Mouse (Mus musculus) layer of hippocampus, postnatal 14 days (tissue): ENCODE results near the gene Srebf2. TPM values are rescaled to one million over a fixed set of nuclear protein-coding genes. Genes with fewer than 3 reads are reported as not detected.

Experiments used
- microRNA-seq, 2 experiments: library from miRNA; unstranded; fragments of <30 nt; microRNA quantifications; one replicate each; pipeline ENCODE4 v1.2.0; 2021
- total RNA-seq, 2 experiments: library from RNA; stranded (reverse); gene quantifications; 2 replicates each; pipeline ENCODE4 v1.2.3; 2021

Gene Srebf2
- total RNA-seq, 2 experiments from 2014 or later = 187 to 189 TPM

Small RNAs within 50 kb of the gene (microRNA-seq; reads per million reads assigned to microRNA genes)
- gene Mir33 = 28.9 to 34.6 reads per million in 2 experiments

Other genes with a start within 250 kb of the Srebf2 start
- gene Polr3h, start 220.9 kb upstream of the Srebf2 start, total RNA-seq = 10 to 100 TPM; 52.8 to 54.7 TPM
- gene Csdc2, start 210.4 kb upstream of the Srebf2 start, total RNA-seq = 100 to 1,000 TPM; 131 to 136 TPM
- gene Pmm1, start 186.3 kb upstream of the Srebf2 start, total RNA-seq = 100 to 1,000 TPM; 188 to 201 TPM
- gene 1700029P11Rik, start 166.6 kb upstream of the Srebf2 start, total RNA-seq = not detected
- gene Xrcc6, start 159.3 kb upstream of the Srebf2 start, total RNA-seq = 10 to 100 TPM; 29.1 to 30.2 TPM
- gene Desi1, start 113.3 kb upstream of the Srebf2 start, total RNA-seq = 100 to 1,000 TPM; 115 to 119 TPM
- 10 to 100 TPM; 93.0 to 98.4 TPM for gene Snu13, start 99.6 kb upstream of the Srebf2 start, total RNA-seq
- gene 4930407I10Rik, start 88.0 kb upstream of the Srebf2 start, total RNA-seq = not detected
- under 1 TPM; 0.18 to 0.31 TPM for gene Mei1, start 77.2 kb upstream of the Srebf2 start, total RNA-seq
- 10 to 100 TPM; 12.7 to 16.2 TPM for gene Ccdc134, start 19.3 kb upstream of the Srebf2 start, total RNA-seq
- 1 to 10 TPM; 2.5 to 3.1 TPM for gene Shisa8, start 65.6 kb downstream of the Srebf2 start, total RNA-seq
- under 1 TPM; 0.36 to 0.41 TPM for gene Tnfrsf13c, start 77.2 kb downstream of the Srebf2 start, total RNA-seq
- 1 to 10 TPM; 5.1 to 5.3 TPM for gene Cenpm, start 97.6 kb downstream of the Srebf2 start, total RNA-seq
- gene 1500009C09Rik, start 105.2 kb downstream of the Srebf2 start, total RNA-seq = 10 to 100 TPM; 89.4 to 94.8 TPM
- gene Sept3, start 127.7 kb downstream of the Srebf2 start, total RNA-seq = 100 to 1,000 TPM; 583 to 613 TPM
- gene Wbp2nl, start 151.8 kb downstream of the Srebf2 start, total RNA-seq = not detected
- 10 to 100 TPM; 38.2 to 39.3 TPM for gene Naga, start 191.7 kb downstream of the Srebf2 start, total RNA-seq
- gene Pheta2, start 191.8 kb downstream of the Srebf2 start, total RNA-seq = under 1 TPM; 0.39 to 0.45 TPM
- 100 to 1,000 TPM; 147 to 152 TPM for gene Smdt1, start 191.8 kb downstream of the Srebf2 start, total RNA-seq
- gene Ndufa6, start 207.1 kb downstream of the Srebf2 start, total RNA-seq = 100 to 1,000 TPM; 203 to 221 TPM
- gene Cyp2d22, start 233.1 kb downstream of the Srebf2 start, total RNA-seq = 10 to 100 TPM; 33.5 to 33.9 TPM
- gene Cyp2d11, start 246.8 kb downstream of the Srebf2 start, total RNA-seq = not detected